Mouse (Mus musculus) frontal cortex, postnatal 14 days (tissue): ENCODE results near the gene Gm47289.

Experiments used
- DNase-seq, 2 experiments: peaks; one replicate each; pipeline ENCODE4 v3.0.0; 2022; ENCODE audit warnings: low spot score in 2 of 2

Gene Gm47289

GRCm38 (mm10) chr9:119158861-119159260 is at the start of gene Gm47289:
Gm47289 (plus strand) TSS chr9:119159161.
- no peak for DNase-seq

DNA sequence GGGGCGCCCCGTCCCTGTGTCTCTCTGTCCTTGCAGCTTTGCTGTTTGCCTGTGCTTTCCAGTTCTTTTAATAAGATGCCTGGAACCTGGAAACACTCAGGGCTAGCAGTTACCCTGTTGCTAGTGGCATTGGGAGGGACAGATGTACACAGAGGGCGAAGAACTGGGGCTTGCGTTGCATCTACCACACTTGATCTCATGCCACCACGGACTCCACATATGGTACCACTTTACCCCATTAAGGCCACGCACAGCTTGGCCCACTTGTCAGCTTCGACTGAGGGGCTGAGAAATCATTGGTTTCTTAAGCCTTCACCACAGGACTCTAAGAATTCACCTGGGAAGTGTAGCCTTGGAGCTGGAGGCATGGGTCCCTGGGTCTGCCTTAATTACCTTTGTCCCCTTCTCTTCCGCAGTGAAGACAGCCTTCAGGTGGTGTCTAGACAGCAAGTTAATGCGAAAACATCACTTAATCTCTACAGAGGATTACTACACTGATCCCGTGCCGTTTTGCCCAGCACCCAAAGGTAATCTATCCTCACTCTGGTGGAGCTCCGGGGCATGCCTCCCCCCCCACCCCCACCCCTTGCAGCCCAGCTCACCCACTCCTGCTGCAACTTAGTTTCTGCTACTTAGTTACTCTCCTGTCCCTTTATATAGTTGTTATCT is 49.1 kb upstream of the Gm47289 start:
- no peak for DNase-seq

GRCm38 (mm10) chr9:119110640-119111039 is 48.3 kb upstream of the Gm47289 start:
- no peak for DNase-seq

- no peak for DNase-seq
Observed at GRCm38 (mm10) chr9:119114911-119115310, 44.0 kb upstream of the Gm47289 start.

DNA sequence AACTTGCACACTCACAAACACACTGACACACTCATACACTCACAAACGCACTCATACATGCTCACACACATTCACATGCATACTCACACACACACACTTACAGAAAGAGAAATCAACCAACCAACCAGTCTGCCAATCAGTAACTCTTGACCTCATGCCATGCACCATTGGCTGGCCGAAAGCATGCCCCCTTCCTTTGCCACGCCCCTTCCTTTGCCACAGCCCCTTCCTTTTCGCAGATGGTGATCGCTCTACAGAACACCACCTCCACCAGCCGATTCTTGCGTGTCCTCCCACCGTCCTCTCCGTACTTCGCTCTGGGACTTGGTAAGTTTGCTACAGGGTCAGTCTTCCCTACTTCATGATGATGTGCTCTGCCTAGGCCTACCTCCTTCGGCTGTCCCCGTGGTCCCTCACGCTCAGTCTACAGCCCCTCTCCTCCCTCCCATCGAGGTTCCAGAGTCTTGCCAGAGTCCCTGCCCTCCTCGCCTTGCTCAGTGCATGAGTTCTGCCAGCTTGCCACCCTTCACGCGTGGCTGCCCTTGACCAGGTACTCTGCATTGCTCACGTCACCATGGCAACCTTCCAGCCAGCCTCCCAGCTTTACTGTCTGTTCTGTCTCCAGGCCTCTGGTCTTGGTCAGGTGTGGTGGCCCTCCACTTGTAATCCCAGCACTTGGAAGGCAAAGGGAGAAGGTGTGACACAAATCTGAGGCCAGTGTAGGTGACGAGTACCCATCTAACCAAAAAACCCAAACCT is 39.4 kb upstream of the Gm47289 start:
- DNase-seq, result no peak

GRCm38 (mm10) chr9:119120168-119120560 is 38.8 kb upstream of the Gm47289 start:
- DNase-seq, result no peak

DNA sequence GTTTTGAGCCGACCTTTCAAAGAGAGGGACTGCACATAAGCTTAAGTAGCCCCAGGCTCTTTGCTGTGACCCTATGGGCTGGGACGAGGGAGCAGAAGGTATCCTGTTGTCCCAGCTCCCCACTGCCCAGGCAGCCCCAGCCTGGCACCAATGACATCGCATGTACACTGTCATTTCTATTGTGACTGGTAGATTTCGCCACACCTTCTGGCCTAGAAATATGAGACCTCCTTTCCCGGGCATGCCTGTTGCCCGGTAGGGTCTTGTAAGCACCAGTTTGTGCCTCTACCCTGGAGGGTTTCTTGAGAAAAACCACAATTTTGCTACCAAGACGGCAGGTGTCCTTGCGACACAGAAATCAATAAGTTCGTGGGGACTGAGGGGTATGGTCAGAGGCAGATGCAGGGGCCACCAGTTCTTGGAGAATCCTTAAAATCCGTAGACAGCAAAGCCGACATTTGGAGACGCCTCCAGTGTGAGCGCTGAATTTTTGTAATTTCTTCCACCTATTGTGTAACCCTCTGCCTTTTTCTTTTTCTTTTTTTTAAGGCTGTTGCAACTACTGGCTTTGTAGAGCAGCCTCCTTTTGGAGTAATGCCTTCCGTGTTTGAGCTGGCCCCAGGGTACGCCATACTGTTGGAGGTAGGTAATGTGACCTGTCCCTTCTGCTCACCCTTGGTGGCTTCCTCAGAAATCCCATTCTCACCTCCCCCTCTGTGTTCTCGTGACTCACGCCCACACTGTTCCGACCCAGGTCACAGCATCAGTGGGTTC is 36.2 kb upstream of the Gm47289 start:
- DNase-seq, result no peak

GRCm38 (mm10) chr9:119128436-119129181 is 30.4 kb upstream of the Gm47289 start:
- DNase-seq, result no peak

- no peak for DNase-seq
Observed at GRCm38 (mm10) chr9:119130692-119131091, 28.3 kb upstream of the Gm47289 start.

DNA sequence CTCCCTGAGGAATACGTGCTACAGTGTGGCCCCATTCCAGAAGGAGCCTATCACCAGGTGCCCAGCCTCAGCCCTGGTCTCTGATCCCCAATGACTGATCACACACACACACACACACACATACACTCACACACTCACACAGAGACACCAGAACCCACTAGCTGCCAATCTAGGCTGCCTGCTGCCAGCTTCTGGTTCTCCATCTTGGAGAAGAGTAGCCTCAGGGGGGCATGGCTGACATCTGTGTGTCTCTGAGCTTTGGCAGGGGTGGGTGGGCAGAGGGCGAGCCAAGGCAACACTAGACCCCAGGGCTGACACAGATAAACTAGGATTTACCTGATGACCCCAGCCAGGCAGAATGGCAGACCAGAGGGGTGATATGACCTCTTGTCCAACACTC is 20.1 kb upstream of the Gm47289 start:
- DNase-seq, result no peak

- DNase-seq, result no peak
Observed at GRCm38 (mm10) chr9:119142066-119142465, 16.9 kb upstream of the Gm47289 start.

- no peak for DNase-seq
Observed at GRCm38 (mm10) chr9:119143372-119143771, 15.6 kb upstream of the Gm47289 start.

GRCm38 (mm10) chr9:119144696-119145095 is 14.3 kb upstream of the Gm47289 start:
- DNase-seq, result no peak

DNA sequence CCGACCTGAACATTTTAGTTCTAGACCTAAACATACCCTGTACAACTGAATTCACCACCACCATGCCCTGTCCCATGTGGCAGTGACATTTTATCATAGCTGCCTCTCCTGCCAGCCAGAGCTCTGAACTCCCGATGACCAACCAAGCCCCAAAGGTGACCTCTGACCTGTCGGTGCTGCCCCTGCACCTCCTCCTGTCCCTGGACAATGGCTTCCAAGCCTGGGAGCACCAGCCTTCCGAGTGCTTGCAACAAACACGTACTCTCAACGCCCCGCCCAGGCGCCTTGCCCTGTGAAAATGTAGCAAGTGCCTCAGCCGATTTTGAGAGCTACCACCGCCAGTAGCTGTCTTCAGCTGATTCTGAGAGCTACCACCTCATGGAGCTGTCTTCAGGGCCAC is 13.8 kb upstream of the Gm47289 start:
- DNase-seq, result no peak

DNA sequence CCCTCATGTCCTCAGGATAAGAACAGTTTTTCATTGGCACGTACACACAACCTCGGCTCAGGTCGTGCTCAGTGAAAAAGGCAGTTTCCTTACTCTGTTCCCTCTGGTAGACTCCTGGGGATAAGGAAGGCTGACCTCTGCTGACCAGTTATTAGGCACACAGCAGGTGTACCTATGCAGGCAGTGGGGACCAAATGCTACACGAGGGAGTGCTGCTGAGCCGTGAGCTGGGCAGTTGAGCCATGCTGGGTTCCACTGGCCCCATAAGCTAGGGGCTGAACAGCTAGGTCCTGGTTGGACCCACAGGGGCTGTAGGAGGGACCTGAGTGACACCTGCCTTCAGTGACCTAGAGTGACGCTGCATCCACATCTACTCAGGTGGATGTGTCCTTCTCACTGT is 13.3 kb upstream of the Gm47289 start:
- DNase-seq, result no peak

DNA sequence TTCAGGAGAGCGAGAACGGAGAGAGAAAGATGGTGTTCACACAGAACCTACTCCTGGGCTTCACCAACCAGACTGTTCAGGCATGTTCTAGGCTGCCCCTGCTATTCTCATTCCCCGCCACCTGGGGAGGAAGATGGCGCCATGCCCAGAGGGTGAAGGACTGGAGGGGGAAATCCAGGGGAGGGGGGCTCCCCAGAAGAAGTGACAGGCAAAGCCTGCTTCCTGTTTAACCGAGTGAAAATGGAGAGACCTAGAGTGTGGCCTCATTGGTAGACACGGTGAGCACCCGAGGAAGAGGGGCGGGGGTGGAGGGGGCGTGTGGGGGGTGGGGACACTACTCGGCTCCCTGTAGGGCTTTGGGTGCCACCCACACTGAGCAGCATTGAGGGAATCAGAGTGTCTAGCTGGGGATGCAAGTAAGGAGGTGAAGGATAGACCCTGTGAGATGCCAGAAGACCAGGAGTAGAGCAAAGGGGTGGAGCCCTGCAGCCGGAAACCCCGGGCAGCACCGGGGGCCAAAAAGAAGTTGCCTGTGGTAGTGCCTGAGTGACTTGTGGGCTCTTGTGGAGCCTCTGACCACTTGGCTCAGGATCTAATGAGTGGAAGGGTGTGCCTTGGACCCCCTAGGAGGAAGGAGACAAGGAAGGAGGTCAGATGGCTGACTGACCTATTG is 12.7 kb upstream of the Gm47289 start:
- DNase-seq, result no peak

GRCm38 (mm10) chr9:119149601-119150000 is 9.4 kb upstream of the Gm47289 start:
- no peak for DNase-seq

- no peak for DNase-seq
Observed at GRCm38 (mm10) chr9:119151751-119152150, 7.2 kb upstream of the Gm47289 start.

GRCm38 (mm10) chr9:119155416-119155815 is 3.5 kb upstream of the Gm47289 start:
- DNase-seq, result no peak

- DNase-seq, result no peak
Observed at GRCm38 (mm10) chr9:119155826-119156225, 3.1 kb upstream of the Gm47289 start.
